Mouse (Mus musculus): ENCODE data around the gene Romo1. TPM values are rescaled to one million over a fixed set of nuclear protein-coding genes. Genes with fewer than 3 reads are reported as not detected.

Gene Romo1
- polyA plus RNA-seq, 1 experiment from 2014 or later, result 432 TPM

- Histone ChIP-seq H3K9me3 (ENCODE audit: control insufficient read depth, low read length) (no peaks in the 10 kb centered on the region), H3K27me3 (replicated peaks; ENCODE audit: control insufficient read depth, insufficient read depth, low read length) (no peaks in the 10 kb centered on the region), H3K27ac (ENCODE audit: low read depth, low read length) (no peak overlapping the region), H3K36me3 (ENCODE audit: control insufficient read depth, insufficient read depth, low read length) (no peaks in the 10 kb centered on the region; the same call in none of the 2 replicates), H3K4me3 (ENCODE audit: low read length) (no peak overlapping the region), H3K9ac (ENCODE audit: low read depth, low read length) (no peak overlapping the region), H3K4me1 (ENCODE audit: control insufficient read depth, insufficient read depth, low read depth, low read length) (no peaks in the 10 kb centered on the region), H3K4me2 (ENCODE audit: low read length) (no peak overlapping the region)
- no peak for ATAC-seq
- WGBS, result 87% methylated on average over 6 of the region's 6 CpGs
These were observed 8.1 kb upstream of the Romo1 start for GRCm38 (mm10) chr2:156135695-156136094.

GRCm38 (mm10) chr2:156142820-156143219 is 1.0 kb upstream of the Romo1 start:
- Histone ChIP-seq H3K27me3 (replicated peaks; ENCODE audit: control insufficient read depth, insufficient read depth, low read length) (no peaks in the 10 kb centered on the region), H3K4me2 (ENCODE audit: low read length) (peak overlapping the region; percentile 60), H3K4me3 (ENCODE audit: low read length) (no peak overlapping the region), H3K36me3 (ENCODE audit: control insufficient read depth, insufficient read depth, low read length) (peaks cover 4% of the 10 kb centered on the region), H3K4me1 (ENCODE audit: control insufficient read depth, insufficient read depth, low read depth, low read length) (peaks cover 12% of the 10 kb centered on the region), H3K9me3 (ENCODE audit: control insufficient read depth, low read length) (no peaks in the 10 kb centered on the region), H3K9ac (ENCODE audit: low read depth, low read length) (no peak overlapping the region), H3K27ac (ENCODE audit: low read depth, low read length) (no peak overlapping the region)
- WGBS, result 90% methylated on average over 2 of the region's 2 CpGs
- no peak for ATAC-seq

DNA sequence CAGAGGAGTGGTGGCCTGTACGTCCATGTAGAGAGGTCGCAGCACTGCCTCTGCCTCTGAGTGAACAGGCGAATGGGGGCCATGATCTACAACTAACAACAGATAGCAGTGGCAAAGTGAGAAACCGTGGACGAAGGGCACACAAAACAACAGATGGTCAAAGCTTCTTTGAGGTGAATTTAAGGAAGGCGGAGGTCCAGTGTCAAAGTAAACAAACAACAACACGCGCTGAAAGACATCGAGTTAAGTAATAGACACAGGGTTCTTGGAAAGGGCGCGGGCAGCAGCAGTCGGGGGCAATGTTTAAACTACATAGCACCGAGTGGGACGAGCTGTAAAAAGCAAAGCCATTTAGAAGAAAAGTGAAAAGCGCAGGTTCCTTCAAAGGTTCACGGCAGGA is 472 bp upstream of the Romo1 start:
- Histone ChIP-seq H3K36me3 (ENCODE audit: control insufficient read depth, insufficient read depth, low read length) (peaks cover 8% of the 10 kb centered on the region), H3K27me3 (replicated peaks; ENCODE audit: control insufficient read depth, insufficient read depth, low read length) (no peaks in the 10 kb centered on the region), H3K9me3 (ENCODE audit: control insufficient read depth, low read length) (no peaks in the 10 kb centered on the region), H3K4me1 (ENCODE audit: control insufficient read depth, insufficient read depth, low read depth, low read length) (peaks cover 12% of the 10 kb centered on the region), H3K4me3 (ENCODE audit: low read length) (peak overlapping the region; percentile 92), H3K9ac (ENCODE audit: low read depth, low read length) (peak overlapping the region; percentile 91), H3K4me2 (ENCODE audit: low read length) (peak overlapping the region; percentile 60), H3K27ac (ENCODE audit: low read depth, low read length) (peak overlapping the region; percentile 93)
- 2% methylated on average over 16 of the region's 16 CpGs for WGBS
- no peak for ATAC-seq

- H3K4me2 ChIP-seq (ENCODE audit: low read length), result peak overlapping the region; percentile 60
- no peak overlapping the region for H3K27ac ChIP-seq (ENCODE audit: low read depth, low read length)
- no peaks in the 10 kb centered on the region for H3K9me3 ChIP-seq (ENCODE audit: control insufficient read depth, low read length)
- H3K4me3 ChIP-seq (ENCODE audit: low read length), result no peak overlapping the region
- WGBS, result 62% methylated on average over 11 of the region's 11 CpGs
- no peak for ATAC-seq
- peaks cover 19% of the 10 kb centered on the region for H3K36me3 ChIP-seq (ENCODE audit: control insufficient read depth, insufficient read depth, low read length)
- H3K27me3 ChIP-seq (replicated peaks; ENCODE audit: control insufficient read depth, insufficient read depth, low read length), result no peaks in the 10 kb centered on the region
- H3K9ac ChIP-seq (ENCODE audit: low read depth, low read length), result no peak overlapping the region
- peaks cover 12% of the 10 kb centered on the region for H3K4me1 ChIP-seq (ENCODE audit: control insufficient read depth, insufficient read depth, low read depth, low read length)
These were observed 1.8 kb downstream of the Romo1 start for GRCm38 (mm10) chr2:156145486-156146130.

GRCm38 (mm10) chr2:156146272-156146989 is 2.6 kb downstream of the Romo1 start:
- Histone ChIP-seq H3K4me1 (ENCODE audit: control insufficient read depth, insufficient read depth, low read depth, low read length) (peaks cover 12% of the 10 kb centered on the region), H3K4me3 (ENCODE audit: low read length) (no peak overlapping the region), H3K27me3 (replicated peaks; ENCODE audit: control insufficient read depth, insufficient read depth, low read length) (no peaks in the 10 kb centered on the region), H3K9me3 (ENCODE audit: control insufficient read depth, low read length) (no peaks in the 10 kb centered on the region), H3K9ac (ENCODE audit: low read depth, low read length) (no peak overlapping the region), H3K36me3 (ENCODE audit: control insufficient read depth, insufficient read depth, low read length) (peaks cover 19% of the 10 kb centered on the region), H3K4me2 (ENCODE audit: low read length) (no peak overlapping the region), H3K27ac (ENCODE audit: low read depth, low read length) (no peak overlapping the region)
- ATAC-seq, result no peak
- 65% methylated on average over 5 of the region's 5 CpGs for WGBS

GRCm38 (mm10) chr2:156147316-156147915 is 3.6 kb downstream of the Romo1 start:
- H3K36me3 ChIP-seq (ENCODE audit: control insufficient read depth, insufficient read depth, low read length), result peaks cover 19% of the 10 kb centered on the region
- no peak overlapping the region for H3K4me2 ChIP-seq (ENCODE audit: low read length)
- H3K27me3 ChIP-seq (replicated peaks; ENCODE audit: control insufficient read depth, insufficient read depth, low read length), result no peaks in the 10 kb centered on the region
- no peak overlapping the region for H3K9ac ChIP-seq (ENCODE audit: low read depth, low read length)
- H3K27ac ChIP-seq (ENCODE audit: low read depth, low read length), result no peak overlapping the region
- peaks cover 12% of the 10 kb centered on the region for H3K4me1 ChIP-seq (ENCODE audit: control insufficient read depth, insufficient read depth, low read depth, low read length)
- H3K4me3 ChIP-seq (ENCODE audit: low read length), result no peak overlapping the region
- 92% methylated on average over 3 of the region's 3 CpGs for WGBS
- ATAC-seq, result no peak
- no peaks in the 10 kb centered on the region for H3K9me3 ChIP-seq (ENCODE audit: control insufficient read depth, low read length)

DNA sequence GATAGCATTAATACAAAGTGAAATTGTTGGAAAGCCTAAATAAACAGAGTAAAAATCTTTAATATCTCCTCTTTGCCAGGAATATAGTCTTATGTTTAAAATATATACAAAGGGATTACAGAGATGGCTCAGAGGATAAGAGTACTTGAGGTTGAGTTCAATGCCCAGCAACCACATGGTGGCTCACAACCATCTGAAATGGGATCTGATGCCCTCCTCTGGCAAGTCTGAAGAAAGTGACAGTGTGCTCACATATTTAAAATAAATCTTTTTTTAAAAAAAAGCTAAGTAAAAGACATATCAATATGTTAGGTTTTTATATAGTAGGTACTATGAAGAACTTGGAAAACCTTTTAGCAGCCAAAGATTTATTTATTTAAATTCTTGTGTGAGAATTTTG is 7.7 kb downstream of the Romo1 start:
- no peak overlapping the region for H3K27ac ChIP-seq (ENCODE audit: low read depth, low read length)
- no peak for ATAC-seq
- H3K9ac ChIP-seq (ENCODE audit: low read depth, low read length), result no peak overlapping the region
- H3K9me3 ChIP-seq (ENCODE audit: control insufficient read depth, low read length), result no peaks in the 10 kb centered on the region
- H3K4me3 ChIP-seq (ENCODE audit: low read length), result no peak overlapping the region
- H3K4me1 ChIP-seq (ENCODE audit: control insufficient read depth, insufficient read depth, low read depth, low read length), result no peaks in the 10 kb centered on the region
- no peak overlapping the region for H3K4me2 ChIP-seq (ENCODE audit: low read length)
- no peaks in the 10 kb centered on the region for H3K27me3 ChIP-seq (replicated peaks; ENCODE audit: control insufficient read depth, insufficient read depth, low read length)
- peaks cover 25% of the 10 kb centered on the region for H3K36me3 ChIP-seq (ENCODE audit: control insufficient read depth, insufficient read depth, low read length)

DNA sequence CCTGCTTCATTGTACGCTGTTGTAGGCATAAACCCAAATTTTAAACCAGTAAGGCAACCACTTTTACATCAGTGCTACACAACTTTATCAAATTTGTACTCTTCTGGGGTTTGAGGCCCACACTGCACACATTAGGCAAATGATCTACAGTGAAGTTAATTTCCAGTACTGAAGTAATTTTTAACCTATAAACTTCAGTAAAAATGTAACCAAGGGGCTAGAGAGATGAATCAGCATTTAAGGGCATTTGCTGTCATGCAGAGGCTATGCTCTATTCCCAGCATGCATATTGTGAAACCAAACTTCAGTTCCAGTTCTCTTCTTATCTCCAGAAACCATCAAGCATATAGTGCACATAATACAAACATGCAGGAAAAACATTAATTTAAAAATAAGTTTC is 21.6 kb downstream of the Romo1 start:
- Histone ChIP-seq H3K9me3 (ENCODE audit: control insufficient read depth, low read length) (no peaks in the 10 kb centered on the region), H3K27ac (ENCODE audit: low read depth, low read length) (no peak overlapping the region), H3K36me3 (ENCODE audit: control insufficient read depth, insufficient read depth, low read length) (peaks cover 44% of the 10 kb centered on the region), H3K9ac (ENCODE audit: low read depth, low read length) (no peak overlapping the region), H3K4me1 (ENCODE audit: control insufficient read depth, insufficient read depth, low read depth, low read length) (no peaks in the 10 kb centered on the region), H3K4me2 (ENCODE audit: low read length) (no peak overlapping the region), H3K27me3 (replicated peaks; ENCODE audit: control insufficient read depth, insufficient read depth, low read length) (no peaks in the 10 kb centered on the region), H3K4me3 (ENCODE audit: low read length) (no peak overlapping the region)
- WGBS, result 90% methylated on average over 1 of the region's 1 CpGs
- no peak for ATAC-seq

- H3K9ac ChIP-seq (ENCODE audit: low read depth, low read length), result no peak overlapping the region
- 92% methylated on average over 5 of the region's 5 CpGs for WGBS
- peaks cover 43% of the 10 kb centered on the region for H3K36me3 ChIP-seq (ENCODE audit: control insufficient read depth, insufficient read depth, low read length)
- H3K4me3 ChIP-seq (ENCODE audit: low read length), result no peak overlapping the region
- no peak overlapping the region for H3K4me2 ChIP-seq (ENCODE audit: low read length)
- no peaks in the 10 kb centered on the region for H3K4me1 ChIP-seq (ENCODE audit: control insufficient read depth, insufficient read depth, low read depth, low read length)
- H3K27me3 ChIP-seq (replicated peaks; ENCODE audit: control insufficient read depth, insufficient read depth, low read length), result no peaks in the 10 kb centered on the region
- H3K9me3 ChIP-seq (ENCODE audit: control insufficient read depth, low read length), result no peaks in the 10 kb centered on the region
- no peak for ATAC-seq
- no peak overlapping the region for H3K27ac ChIP-seq (ENCODE audit: low read depth, low read length)
These were observed 22.7 kb downstream of the Romo1 start for GRCm38 (mm10) chr2:156166557-156166956.
